ENCODE assay signal across 8 mouse cellular contexts in genomic region chr17:84510355-84510754, GRCm38 (mm10). TPM values are rescaled to one million over a fixed set of nuclear protein-coding genes. Genes with fewer than 3 reads are reported as not detected.
A peak's percentile ranks its signal among the peaks of the same experiment; 100 is the strongest.
DNase-seq lines count a peak whose midpoint lies in the region; ATAC-seq and TF ChIP-seq lines count a peak whose summit lies in the region.

No protein-coding gene starts in this region.

- H3K4me3 ChIP-seq in liver, embryonic 11.5 days (ENCODE audit: low read depth, low read length), result no peak overlapping the region
- no peak overlapping the region for H3K4me3 ChIP-seq in layer of hippocampus, adult 2 months
- no peak overlapping the region for H3K4me3 ChIP-seq in liver, embryonic 12.5 days

- no peak for TF ChIP-seq CTCF in layer of hippocampus, adult 2 months (conservative IDR thresholded peaks at IDR 0.05)

- no peak overlapping the region for H3K4me2 ChIP-seq in liver, embryonic 11.5 days
- H3K4me2 ChIP-seq in liver, embryonic 12.5 days, result no peak overlapping the region

- DNase-seq in liver, result peak; percentile 8
- DNase-seq in liver, embryonic 11.5 days (ENCODE audit: low spot score), result no peak
- peak; percentile 61 for DNase-seq in adrenal gland, postnatal 10 days
- peak; percentile 63 to 65 for DNase-seq in heart, adult 9 months (ENCODE audit: low spot score in 2 of 2)
- DNase-seq in layer of hippocampus, adult 2 months (ENCODE audit: low spot score in 2 of 2), result peak; percentile 63 to 78
- DNase-seq in lung, postnatal 4 days, result peak; percentile 57 to 70
- no peak for DNase-seq in thymus, postnatal 0 days (ENCODE audit: low spot score)

- peaks cover 24% of the 10 kb centered on the region for H3K27me3 ChIP-seq in liver, embryonic 11.5 days (replicated peaks; ENCODE audit: control insufficient read depth, insufficient read depth, low read length)
- H3K27me3 ChIP-seq in liver, embryonic 12.5 days (replicated peaks), result peaks cover 41% of the 10 kb centered on the region

- no peak overlapping the region for H3K27ac ChIP-seq in liver, embryonic 11.5 days (ENCODE audit: low read depth, low read length)
- peak overlapping the region; percentile 60 for H3K27ac ChIP-seq in layer of hippocampus, adult 2 months
- H3K27ac ChIP-seq in liver, embryonic 12.5 days, result no peak overlapping the region

- no peak overlapping the region for H3K9ac ChIP-seq in liver, embryonic 11.5 days (ENCODE audit: low read depth, low read length)
- no peak overlapping the region for H3K9ac ChIP-seq in liver, embryonic 12.5 days

- ATAC-seq in liver, embryonic 11.5 days (replicated peaks; ENCODE audit: low FRiP score), result no peak
- no peak for ATAC-seq in liver, embryonic 12.5 days

- WGBS in liver, embryonic 11.5 days, result 61% methylated on average over 5 of the region's 5 CpGs
- 49% methylated on average over 5 of the region's 5 CpGs for WGBS in liver, embryonic 12.5 days (ENCODE audit: insufficient replicate concordance)

- H3K9me3 ChIP-seq in liver, embryonic 11.5 days (ENCODE audit: control insufficient read depth, low read length), result no peaks in the 10 kb centered on the region
- H3K9me3 ChIP-seq in liver, embryonic 12.5 days (replicated peaks), result no peaks in the 10 kb centered on the region

- no peaks in the 10 kb centered on the region for H3K4me1 ChIP-seq in liver, embryonic 11.5 days (replicated peaks; ENCODE audit: control insufficient read depth, insufficient read depth, low read length)
- H3K4me1 ChIP-seq in liver, embryonic 12.5 days, result 0 out of 2 replicates have a peak, but pooled peaks cover 5% of the 10 kb centered on the region

- no peaks in the 10 kb centered on the region for H3K36me3 ChIP-seq in liver, embryonic 11.5 days (ENCODE audit: control insufficient read depth, insufficient read depth, low read length)
- H3K36me3 ChIP-seq in liver, embryonic 12.5 days, result no peaks in the 10 kb centered on the region

RNA-seq across cellular contexts. Expression of gene Plekhh2, which starts 1.3 kb away (rescaled TPM):
- polyA plus RNA-seq in liver, embryonic 11.5 days (2014; fragmentation: Nextera tagmentation; extraction: Ambion mirVana), result 2.1 and 2.4 TPM in 2 replicates
- total RNA-seq in adrenal gland, postnatal 10 days (2021), result 1 to 10 TPM; 7.4 to 7.6 TPM
- 1 to 10 TPM; 5.2 to 5.8 TPM for total RNA-seq in layer of hippocampus, adult 2 months (2021)
- polyA plus RNA-seq in thymus, postnatal 0 days (2015; fragmentation: Nextera tagmentation; extraction: Ambion mirVana), result 0.33 TPM in 2 replicates
- 0.76 and 0.81 TPM in 2 replicates for polyA plus RNA-seq in liver, embryonic 12.5 days (2016; fragmentation: Nextera tagmentation; extraction: Ambion mirVana)

RNA-seq across cellular contexts. Expression of gene Thada, which starts 44.4 kb away (rescaled TPM):
- polyA plus RNA-seq in liver, embryonic 11.5 days (2014; fragmentation: Nextera tagmentation; extraction: Ambion mirVana), result 12.3 and 12.9 TPM in 2 replicates
- 10 to 100 TPM; 13.0 to 18.4 TPM for total RNA-seq in adrenal gland, postnatal 10 days (2021)
- 10 to 100 TPM; 14.8 to 17.3 TPM for total RNA-seq in layer of hippocampus, adult 2 months (2021)
- 9.0 and 12.3 TPM in 2 replicates for polyA plus RNA-seq in thymus, postnatal 0 days (2015; fragmentation: Nextera tagmentation; extraction: Ambion mirVana)
- polyA plus RNA-seq in liver, embryonic 12.5 days (2016; fragmentation: Nextera tagmentation; extraction: Ambion mirVana), result 6.1 and 7.8 TPM in 2 replicates

Comparison
In these comparisons a context has a peak if more than half of its experiments do, and no peak if none do; other contexts are left out.
1. DNase-seq: peak in liver (single experiment), adrenal gland, postnatal 10 days (single experiment), heart, adult 9 months (2 of 2), layer of hippocampus, adult 2 months (2 of 2) and lung, postnatal 4 days (2 of 2); none in liver, embryonic 11.5 days (single experiment) and thymus, postnatal 0 days (single experiment).